Comparison of ENCODE assay signal across 22 mouse cellular contexts in the genomic region with DNA sequence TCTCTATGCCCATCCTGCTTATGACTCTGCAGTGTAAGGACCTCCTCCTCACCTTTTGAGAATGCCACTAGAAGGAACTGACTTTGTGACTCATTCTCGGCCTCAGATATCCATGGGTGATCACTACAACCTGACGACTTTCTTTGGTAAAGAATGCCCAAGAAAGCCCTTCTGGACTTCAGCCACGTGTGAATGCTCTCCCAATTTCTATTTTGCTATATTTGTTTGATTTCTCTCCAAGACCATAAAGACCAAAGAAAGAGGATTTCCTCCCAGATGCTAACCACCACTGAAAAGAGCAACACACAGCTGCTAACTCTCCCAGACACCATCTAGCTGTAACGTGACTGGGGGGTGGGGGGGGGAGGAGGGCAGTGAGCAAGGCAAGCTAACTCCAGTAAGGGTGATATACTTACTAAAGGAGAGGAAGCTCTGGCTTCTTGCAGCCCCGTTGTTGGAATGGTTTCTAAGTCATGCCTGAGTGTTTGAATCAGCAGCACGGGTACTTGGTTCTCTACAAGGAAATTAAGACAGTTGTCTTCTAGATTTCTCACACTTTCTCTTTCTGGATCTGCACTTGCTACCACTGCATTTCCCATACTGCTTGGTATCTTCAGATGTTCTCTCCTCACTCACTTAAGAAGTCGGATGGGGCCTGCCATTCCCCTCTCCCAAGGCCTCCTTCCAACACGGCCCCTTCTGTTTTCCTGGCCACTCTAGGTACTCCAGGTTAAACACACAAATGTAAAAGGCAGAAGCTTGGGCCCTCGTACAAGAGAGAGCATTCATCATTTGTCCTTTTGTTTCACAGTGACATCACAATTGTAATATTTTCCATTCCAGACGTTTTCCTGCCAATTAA. TPM values are rescaled to one million over a fixed set of nuclear protein-coding genes. Genes with fewer than 3 reads are reported as not detected.
"Had no signal": no experiment of that assay in that cellular context is flagged by ENCODE, and none has a peak within 500 bp of the region (broad histone marks: within the 10 kb centered on the region; RNA-seq: fewer than 3 reads in every experiment).

No protein-coding gene starts in this region.

- H3K27ac ChIP-seq: kidney, embryonic 15.5 days; limb, embryonic 15.5 days; liver, embryonic 12.5 days; midbrain, embryonic 13.5 days; neural tube, embryonic 15.5 days; stomach, postnatal 0 days had no signal

- H3K4me3 ChIP-seq: kidney, embryonic 15.5 days; limb, embryonic 15.5 days; liver, embryonic 12.5 days; midbrain, embryonic 13.5 days; neural tube, embryonic 15.5 days had no signal

- H3K36me3 ChIP-seq: kidney, embryonic 15.5 days; limb, embryonic 15.5 days; liver, embryonic 12.5 days; midbrain, embryonic 13.5 days; neural tube, embryonic 15.5 days had no signal

- H3K9me3 ChIP-seq: kidney, embryonic 15.5 days; limb, embryonic 15.5 days; midbrain, embryonic 13.5 days; neural tube, embryonic 15.5 days had no signal

- ATAC-seq: liver, embryonic 12.5 days; midbrain, embryonic 13.5 days had no signal

- H3K9ac ChIP-seq: kidney, embryonic 15.5 days; limb, embryonic 15.5 days; liver, embryonic 12.5 days; midbrain, embryonic 13.5 days; neural tube, embryonic 15.5 days had no signal

- H3K4me1 ChIP-seq: kidney, embryonic 15.5 days; limb, embryonic 15.5 days; liver, embryonic 12.5 days; midbrain, embryonic 13.5 days; neural tube, embryonic 15.5 days had no signal

- DNase-seq: kidney, adult 2 months; kidney, postnatal 25 days; layer of hippocampus, adult 9-11 months; layer of hippocampus, postnatal 36 days; right cerebral cortex, adult 18-20 months; right cerebral cortex, postnatal 25 days; thymus, postnatal 14 days had no signal

- H3K4me2 ChIP-seq: kidney, embryonic 15.5 days; limb, embryonic 15.5 days; liver, embryonic 12.5 days; midbrain, embryonic 13.5 days; neural tube, embryonic 15.5 days had no signal

- H3K27me3 ChIP-seq: kidney, embryonic 15.5 days; limb, embryonic 15.5 days; liver, embryonic 12.5 days; midbrain, embryonic 13.5 days; neural tube, embryonic 15.5 days had no signal

RNA-seq across cellular contexts. Expression of a gene that starts 49.2 kb away (rescaled TPM):
- total RNA-seq: layer of hippocampus, adult 18-20 months; layer of hippocampus, postnatal 36 days; left cerebral cortex, adult 8-10 months; left cerebral cortex, postnatal 25 days; midbrain, postnatal 0 days had no signal
- polyA plus RNA-seq: kidney, embryonic 15.5 days; liver, embryonic 16.5 days had no signal

RNA-seq across cellular contexts. Expression of a gene that starts 57.5 kb away (rescaled TPM):
- total RNA-seq: layer of hippocampus, postnatal 36 days; megakaryocyte progenitor cell, adult 5-6 weeks; midbrain, postnatal 0 days had no signal
- polyA plus RNA-seq: kidney, adult 2 months; kidney, embryonic 15.5 days; limb, embryonic 11.5 days; limb, embryonic 15.5 days; liver, embryonic 12.5 days; liver, embryonic 16.5 days; midbrain, postnatal 0 days; neural tube, embryonic 11.5 days; neural tube, embryonic 15.5 days; small intestine, adult 2 months; stomach, postnatal 0 days had no signal
